11 mouse cellular contexts compared by ENCODE assay signal in the genomic region with DNA sequence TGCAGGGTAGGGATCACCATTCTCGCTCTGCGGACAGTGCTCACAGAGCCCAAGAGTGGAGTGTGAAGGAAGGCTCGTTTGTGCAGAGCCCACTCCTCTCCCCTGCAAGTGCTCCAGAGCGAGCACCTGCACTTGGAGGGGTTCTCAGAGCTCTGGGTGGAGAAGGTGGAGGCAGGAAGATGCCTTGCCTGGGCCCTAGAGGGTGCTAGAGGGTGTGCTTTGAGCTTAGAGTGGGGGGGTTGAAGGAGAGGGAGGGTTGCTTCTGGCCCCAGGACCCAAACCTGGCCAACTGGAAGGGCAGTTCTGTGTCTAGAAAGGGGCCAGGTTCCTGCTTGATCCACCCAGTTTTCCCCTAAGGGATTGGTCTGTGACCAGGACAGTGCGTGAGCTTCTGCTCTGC. TPM values are rescaled to one million over a fixed set of nuclear protein-coding genes. Genes with fewer than 3 reads are reported as not detected.
A peak's percentile ranks its signal among the peaks of the same experiment; 100 is the strongest.
DNase-seq lines count a peak whose midpoint lies in the region; ATAC-seq and TF ChIP-seq lines count a peak whose summit lies in the region.
"Had no signal": no experiment of that assay in that cellular context is flagged by ENCODE, and none has a peak within 500 bp of the region (broad histone marks: within the 10 kb centered on the region; RNA-seq: fewer than 3 reads in every experiment).

No protein-coding gene starts in this region.

- H3K9ac ChIP-seq in forebrain, embryonic 11.5 days (ENCODE audit: low read length): no peak overlapping the region
- H3K9ac ChIP-seq in forebrain, embryonic 13.5 days: no peak overlapping the region
- no peak overlapping the region for H3K9ac ChIP-seq in liver, adult 2 months (ENCODE audit: low read depth, low read length)

- H3K27me3 ChIP-seq in forebrain, embryonic 11.5 days (ENCODE audit: control insufficient read depth, insufficient read depth, low read length): no peaks in the 10 kb centered on the region
- no peaks in the 10 kb centered on the region for H3K27me3 ChIP-seq in forebrain, embryonic 13.5 days
- no peaks in the 10 kb centered on the region; the same call in 1 of the 2 replicates for H3K27me3 ChIP-seq in liver, adult 2 months (ENCODE audit: control insufficient read depth, insufficient read depth, low read length)
- H3K27me3 ChIP-seq in C2C12 (ENCODE audit: control insufficient read depth, insufficient read depth, insufficient read length): peaks cover 44% of the 10 kb centered on the region

- 73% methylated on average over 5 of the region's 5 CpGs for WGBS in forebrain, embryonic 11.5 days
- 70% methylated on average over 5 of the region's 5 CpGs for WGBS in forebrain, embryonic 13.5 days
- 70% methylated on average over 5 of the region's 5 CpGs for WGBS in liver, adult 2 months

- TF ChIP-seq CTCF in liver, adult 2 months (IDR thresholded peaks at IDR 0.05; ENCODE audit: low read depth, low read length): peak; percentile 55
- TF ChIP-seq CTCF in C2C12 (IDR thresholded peaks at IDR 0.05; ENCODE audit: control insufficient read depth, insufficient read depth, insufficient read length): peak; percentile 1
- 0 out of 2 replicates have a peak, but pooled peaks have one; percentile 17 for TF ChIP-seq CTCF in bone marrow macrophage, adult 2 months (IDR thresholded peaks at IDR 0.05; ENCODE audit: low read depth, low read length)

- no peak overlapping the region for H3ac ChIP-seq in C2C12 (ENCODE audit: control insufficient read depth, insufficient read length, low read depth)

- H3K4me2 ChIP-seq in forebrain, embryonic 11.5 days (ENCODE audit: low read depth, low read length, severe bottlenecking): no peak overlapping the region
- no peak overlapping the region for H3K4me2 ChIP-seq in forebrain, embryonic 13.5 days

- H3K9me3 ChIP-seq in forebrain, embryonic 11.5 days (ENCODE audit: control insufficient read depth, low read length): no peaks in the 10 kb centered on the region
- H3K9me3 ChIP-seq in forebrain, embryonic 13.5 days (replicated peaks): no peaks in the 10 kb centered on the region

- peak; percentile 60 for DNase-seq in forebrain, embryonic 11.5 days (ENCODE audit: low spot score)
- DNase-seq in liver, adult 2 months (ENCODE audit: extremely low read depth, low read depth, low spot score): no peak
- no peak for DNase-seq in liver
- DNase-seq in left cerebral cortex, adult 8-10 months (ENCODE audit: low spot score in 2 of 2): no peak
- DNase-seq in cerebellum, adult 11 months: no peak
- DNase-seq: right cerebral cortex, postnatal 4 days; thymus, adult 18-20 months had no signal

- H3K4me3 ChIP-seq in forebrain, embryonic 11.5 days (ENCODE audit: low read depth, low read length): no peak overlapping the region
- no peak overlapping the region for H3K4me3 ChIP-seq in forebrain, embryonic 13.5 days
- H3K4me3 ChIP-seq in liver, adult 2 months (ENCODE audit: insufficient read depth, low read depth, low read length): no peak overlapping the region
- no peak overlapping the region for H3K4me3 ChIP-seq in C2C12 (ENCODE audit: insufficient read depth, poor library complexity, severe bottlenecking)
- no peak overlapping the region for H3K4me3 ChIP-seq in bone marrow macrophage, adult 2 months (ENCODE audit: insufficient read depth, low read length)

- H3K79me2 ChIP-seq in liver, adult 2 months (ENCODE audit: control insufficient read depth, insufficient read depth, low read length): no peaks in the 10 kb centered on the region
- H3K79me2 ChIP-seq in C2C12 (ENCODE audit: control insufficient read depth, insufficient read depth): no peaks in the 10 kb centered on the region

- no peaks in the 10 kb centered on the region for H3K79me3 ChIP-seq in C2C12 (ENCODE audit: low read depth)

- no peak for TF ChIP-seq POLR2A in liver, adult 2 months (IDR thresholded peaks at IDR 0.05; ENCODE audit: extremely low read depth, insufficient read depth, low read length)
- no peak for TF ChIP-seq POLR2A in bone marrow macrophage, adult 2 months (IDR thresholded peaks at IDR 0.05; ENCODE audit: borderline replicate concordance, low read depth, low read length)

- no peaks in the 10 kb centered on the region for H3K36me3 ChIP-seq in forebrain, embryonic 11.5 days (ENCODE audit: control insufficient read depth, insufficient read depth, low read length)
- no peaks in the 10 kb centered on the region for H3K36me3 ChIP-seq in forebrain, embryonic 13.5 days (ENCODE audit: poor library complexity, severe bottlenecking)
- no peaks in the 10 kb centered on the region for H3K36me3 ChIP-seq in liver, adult 2 months (ENCODE audit: control insufficient read depth, insufficient read depth, low read length)
- no peaks in the 10 kb centered on the region for H3K36me3 ChIP-seq in C2C12 (ENCODE audit: control insufficient read depth, insufficient read depth)

- no peak overlapping the region for H3K27ac ChIP-seq in forebrain, embryonic 11.5 days (ENCODE audit: low read depth, low read length)
- no peak overlapping the region for H3K27ac ChIP-seq in forebrain, embryonic 13.5 days
- H3K27ac ChIP-seq in liver, adult 2 months (replicated peaks; ENCODE audit: insufficient read depth, low read depth, low read length): no peak overlapping the region
- H3K27ac ChIP-seq in bone marrow macrophage, adult 2 months (ENCODE audit: insufficient read depth, low read depth, low read length): no peak overlapping the region
- H3K27ac ChIP-seq: macrophage had no signal

- no peaks in the 10 kb centered on the region for H3K4me1 ChIP-seq in forebrain, embryonic 11.5 days (replicated peaks; ENCODE audit: control insufficient read depth, insufficient read depth, low read length)
- H3K4me1 ChIP-seq in forebrain, embryonic 13.5 days: no peaks in the 10 kb centered on the region
- H3K4me1 ChIP-seq in liver, adult 2 months (ENCODE audit: control insufficient read depth, insufficient read depth, low read length): no peaks in the 10 kb centered on the region
- H3K4me1 ChIP-seq in bone marrow macrophage, adult 2 months (ENCODE audit: control insufficient read depth, insufficient read depth, low read length): no peaks in the 10 kb centered on the region

- no peak for ATAC-seq in forebrain, embryonic 11.5 days (replicated peaks; ENCODE audit: low FRiP score)
- ATAC-seq in forebrain, embryonic 13.5 days: no peak

TF ChIP-seq in C2C12, 6 proteins besides CTCF, POLR2A, EP300 and RAD21:
- TF ChIP-seq FOSL1 (IDR thresholded peaks at IDR 0.05; ENCODE audit: insufficient read depth, low read length, poor library complexity, severe bottlenecking) (no peak), MYOD1 (IDR thresholded peaks at IDR 0.05; ENCODE audit: control insufficient read depth, insufficient read length, low read depth) (no peak), MAX (IDR thresholded peaks at IDR 0.05) (no peak), USF1 (IDR thresholded peaks at IDR 0.05; ENCODE audit: low read depth) (no peak), MYOG (IDR thresholded peaks at IDR 0.05; ENCODE audit: control insufficient read depth, extremely low read depth, insufficient read length) (no peak), CEBPB (IDR thresholded peaks at IDR 0.05; ENCODE audit: low read depth) (no peak)
TF ChIP-seq in C2C12: peak in this region for 0.

RNA-seq across cellular contexts. Expression of a gene that starts 51.5 kb away (rescaled TPM):
- 3.6 and 5.5 TPM in 2 replicates for polyA plus RNA-seq in forebrain, embryonic 11.5 days (2014; fragmentation: Nextera tagmentation; extraction: Ambion mirVana)
- 0.75 and 0.84 TPM in 2 replicates for polyA plus RNA-seq in forebrain, embryonic 13.5 days (2015; fragmentation: Nextera tagmentation; extraction: Ambion mirVana)
- not detected in 2 replicates for total RNA-seq in liver, adult 2 months (2014; rRNA removed)
- 0.10 TPM in 1 of 2 replicates, not detected in the other for polyA plus RNA-seq in liver, adult 2 months (2012; rRNA removed)
- polyA plus RNA-seq in C2C12 (2012; fragmentation: generic; extraction: Trizol): 0.40 TPM
- polyA plus RNA-seq in bone marrow macrophage, adult 2 months (2012; ENCODE audit: insufficient read depth, insufficient read length, missing spikeins): not detected in 2 replicates
- total RNA-seq in left cerebral cortex, adult 8-10 months (2022): 1 to 10 TPM in 3 of 4 experiments, under 1 TPM in 1; 0.89 to 2.8 (median 1.2) TPM
- polyA plus RNA-seq: macrophage had no signal

Comparison
In these comparisons a context has a peak if more than half of its experiments do, and no peak if none do; other contexts are left out.
1. CTCF ChIP-seq: peak in every context shown above with its lines; median percentile 55 in liver, adult 2 months; 17 in bone marrow macrophage, adult 2 months; 1 in C2C12.